Mouse (Mus musculus) lung, embryonic 14.5 days (tissue): ENCODE measurements around the gene Dscam. TPM values are rescaled to one million over a fixed set of nuclear protein-coding genes. Genes with fewer than 3 reads are reported as not detected.

ENCODE experiments used
- ATAC-seq: fragments of 200-750 bp; cut with Nextera tagmentation; 2 replicates; pipeline ENCODE4 v1.8.0; 2017; ENCODE audit warnings: mild to moderate bottlenecking, moderate TSS enrichment, moderate library complexity; ENCODE audit not compliant: insufficient read depth
- DNase-seq: peaks from one replicate; pipeline ENCODE4 v3.0.0-alpha.2; 2015
- H3K27ac ChIP-seq: fragments of 300-500 bp; sonication (generic); 2 replicates; pipeline ENCODE4 v1.5.1; 2014; ENCODE audit warnings: low read depth, mild to moderate bottlenecking, moderate library complexity
- H3K27me3 ChIP-seq: fragments of 300-500 bp; sonication (generic); 2 replicates; pipeline ENCODE4 v1.6.1; 2014; ENCODE audit warnings: low read length, control low read depth; ENCODE audit not compliant: insufficient read depth
- H3K36me3 ChIP-seq: fragments of 300-500 bp; sonication (generic); 2 replicates; pipeline ENCODE4 v1.6.1; 2014; ENCODE audit warnings: control low read depth; ENCODE audit not compliant: insufficient read depth
- H3K4me1 ChIP-seq: fragments of 300-500 bp; sonication (generic); 2 replicates; pipeline ENCODE4 v1.6.1; 2014; ENCODE audit warnings: antibody characterized with exemption, control low read depth; ENCODE audit not compliant: insufficient read depth
- H3K4me2 ChIP-seq: fragments of 300-500 bp; sonication (generic); 2 replicates; pipeline ENCODE4 v1.6.1; 2014; ENCODE audit warnings: mild to moderate bottlenecking
- H3K4me3 ChIP-seq: fragments of 300-500 bp; sonication (generic); 2 replicates; pipeline ENCODE4 v1.5.1; 2014; ENCODE audit warnings: low read depth, low read length
- H3K9ac ChIP-seq: fragments of 300-500 bp; sonication (generic); 2 replicates; pipeline ENCODE4 v1.6.1; 2014
- H3K9me3 ChIP-seq: fragments of 300-500 bp; sonication (generic); 2 replicates; pipeline ENCODE4 v1.6.1; 2016; ENCODE audit warnings: low read depth, low read length, control low read depth
- CTCF ChIP-seq: IDR thresholded peaks from 2 replicates; pipeline ENCODE4 v1.5.1; 2016; ENCODE audit warnings: antibody characterized with exemption, low read depth
- WGBS: fragments of 180-500 bp; shearing (Covaris S2); extraction: QIAGEN DNeasy Blood & Tissue Kit; methylation state at CpG from one replicate; pipeline ENCODE4 v1.1.7; 2014; 5-methylcytosine and 5-hydroxymethylcytosine counted together
- polyA plus RNA-seq: library from polyadenylated mRNA; unstranded; fragments of >200 nt; fragmentation: Nextera tagmentation; extraction: Ambion mirVana; gene quantifications from 2 replicates; pipeline ENCODE4 v1.2.1, GENCODE M21; 2014

Dscam gene
- polyA plus RNA-seq, 1 experiment from 2014 or later = not detected

GRCm38 (mm10) chr16:96676663-96677062 lies 493.9 kb downstream of the Dscam start:
- Histone ChIP-seq H3K27ac (no peak overlapping the region), H3K27me3 (no peaks in the 10 kb centered on the region), H3K4me2 (no peak overlapping the region), H3K9ac (no peak overlapping the region), H3K4me1 (no peaks in the 10 kb centered on the region), H3K36me3 (no peaks in the 10 kb centered on the region), H3K4me3 (no peak overlapping the region), H3K9me3 (no peaks in the 10 kb centered on the region)
- ATAC-seq (no peak), DNase-seq (no peak)
- WGBS = 63% methylated on average over 1 of the region's 1 CpGs
- no peak for TF ChIP-seq CTCF

GRCm38 (mm10) chr16:96673191-96673847 lies 497.2 kb downstream of the Dscam start:
- Histone ChIP-seq H3K9ac (no peak overlapping the region), H3K36me3 (no peaks in the 10 kb centered on the region), H3K4me2 (no peak overlapping the region), H3K9me3 (no peaks in the 10 kb centered on the region), H3K4me1 (no peaks in the 10 kb centered on the region), H3K4me3 (no peak overlapping the region), H3K27ac (no peak overlapping the region), H3K27me3 (no peaks in the 10 kb centered on the region)
- no peak for TF ChIP-seq CTCF
- 71% methylated on average over 25 of the region's 25 CpGs for WGBS
- no peak for DNase-seq
- no peak for ATAC-seq

- Histone ChIP-seq H3K9ac (no peak overlapping the region), H3K36me3 (no peaks in the 10 kb centered on the region), H3K9me3 (no peaks in the 10 kb centered on the region), H3K4me3 (no peak overlapping the region), H3K4me1 (no peaks in the 10 kb centered on the region), H3K4me2 (no peak overlapping the region), H3K27ac (no peak overlapping the region), H3K27me3 (no peaks in the 10 kb centered on the region)
- ATAC-seq (peak; percentile 51; the same call in 1 of the 2 replicates), DNase-seq (peak; percentile 69)
- WGBS = 58% methylated on average over 11 of the region's 11 CpGs
- peak; percentile 72 for TF ChIP-seq CTCF
Observed at GRCm38 (mm10) chr16:96671603-96672374, 498.8 kb downstream of the Dscam start.

GRCm38 (mm10) chr16:96669706-96670105 lies 500.8 kb downstream of the Dscam start:
- Histone ChIP-seq H3K36me3 (no peaks in the 10 kb centered on the region), H3K9ac (no peak overlapping the region), H3K27me3 (no peaks in the 10 kb centered on the region), H3K4me1 (no peaks in the 10 kb centered on the region), H3K9me3 (no peaks in the 10 kb centered on the region), H3K4me2 (no peak overlapping the region), H3K27ac (no peak overlapping the region), H3K4me3 (no peak overlapping the region)
- WGBS = 47% methylated on average over 5 of the region's 5 CpGs
- DNase-seq (no peak), ATAC-seq (no peak)
- TF ChIP-seq CTCF = no peak

GRCm38 (mm10) chr16:96668478-96668877 lies 502.1 kb downstream of the Dscam start:
- Histone ChIP-seq H3K4me1 (no peaks in the 10 kb centered on the region), H3K36me3 (no peaks in the 10 kb centered on the region), H3K27ac (no peak overlapping the region), H3K4me3 (no peak overlapping the region), H3K27me3 (no peaks in the 10 kb centered on the region), H3K9me3 (no peaks in the 10 kb centered on the region), H3K4me2 (no peak overlapping the region), H3K9ac (no peak overlapping the region)
- no peak for TF ChIP-seq CTCF
- ATAC-seq (no peak), DNase-seq (no peak)
- 73% methylated on average over 1 of the region's 1 CpGs for WGBS

- ATAC-seq (no peak), DNase-seq (no peak)
- no peak overlapping the region for H3K27ac ChIP-seq
- H3K4me3 ChIP-seq = no peak overlapping the region
- TF ChIP-seq CTCF = no peak
- no peak overlapping the region for H3K9ac ChIP-seq
- H3K4me1 ChIP-seq = no peaks in the 10 kb centered on the region
- H3K4me2 ChIP-seq = no peak overlapping the region
- H3K36me3 ChIP-seq = no peaks in the 10 kb centered on the region
- H3K9me3 ChIP-seq = no peaks in the 10 kb centered on the region
- 72% methylated on average over 3 of the region's 3 CpGs for WGBS
- H3K27me3 ChIP-seq = no peaks in the 10 kb centered on the region
Observed at GRCm38 (mm10) chr16:96661073-96661472, 509.5 kb downstream of the Dscam start.

- Histone ChIP-seq H3K9me3 (no peaks in the 10 kb centered on the region), H3K4me2 (no peak overlapping the region), H3K4me1 (no peaks in the 10 kb centered on the region), H3K27me3 (no peaks in the 10 kb centered on the region), H3K9ac (no peak overlapping the region), H3K36me3 (no peaks in the 10 kb centered on the region), H3K27ac (no peak overlapping the region), H3K4me3 (no peak overlapping the region)
- no peak for ATAC-seq
- no peak for TF ChIP-seq CTCF
- DNase-seq = no peak
- WGBS = 68% methylated on average over 5 of the region's 5 CpGs
Observed at GRCm38 (mm10) chr16:96659275-96659674, 511.3 kb downstream of the Dscam start.
